Mouse (Mus musculus): ENCODE results near the gene Tac4. TPM values are rescaled to one million over a fixed set of nuclear protein-coding genes. Genes with fewer than 3 reads are reported as not detected.

The Tac4 gene
- not detected in 2 replicates for polyA plus RNA-seq (2014; fragmentation: Nextera tagmentation; extraction: Ambion mirVana)

- Histone ChIP-seq H3K4me2 (ENCODE audit: low read length) (no peak within 1 kb of the TSS), H3K27ac (ENCODE audit: low read depth, low read length) (no peak within 1 kb of the TSS), H3K4me1 (ENCODE audit: control insufficient read depth, insufficient read depth, low read length) (peaks cover 10% of the 10 kb centered on the region), H3K4me3 (ENCODE audit: low read depth, low read length) (no peak within 1 kb of the TSS), H3K36me3 (ENCODE audit: control insufficient read depth, insufficient read depth, low read length) (no peaks in the 10 kb centered on the region), H3K27me3 (replicated peaks; ENCODE audit: control insufficient read depth, insufficient read depth, low read length) (no peaks in the 10 kb centered on the region), H3K9ac (ENCODE audit: low read length) (no peak within 1 kb of the TSS), H3K9me3 (replicated peaks; ENCODE audit: control insufficient read depth, low read length) (no peaks in the 10 kb centered on the region)
- ATAC-seq (no peak), DNase-seq (ENCODE audit: low spot score) (no peak)
- 68% methylated on average over 5 of the region's 5 CpGs for WGBS
Measured at GRCm38 (mm10) chr11:95261178-95261751, at the start of gene Tac4. Gene Tac4 (plus strand): TSS chr11:95261529.

GRCm38 (mm10) chr11:95213607-95214006 lies 47.7 kb upstream of the Tac4 start:
- no peak for ATAC-seq
- Histone ChIP-seq H3K27ac (ENCODE audit: low read depth, low read length) (no peak overlapping the region), H3K9me3 (replicated peaks; ENCODE audit: control insufficient read depth, low read length) (no peaks in the 10 kb centered on the region), H3K4me1 (ENCODE audit: control insufficient read depth, insufficient read depth, low read length) (0 out of 2 replicates have a peak, but pooled peaks cover 9% of the 10 kb centered on the region), H3K9ac (ENCODE audit: low read length) (no peak overlapping the region), H3K36me3 (ENCODE audit: control insufficient read depth, insufficient read depth, low read length) (no peaks in the 10 kb centered on the region), H3K4me2 (ENCODE audit: low read length) (no peak overlapping the region), H3K27me3 (replicated peaks; ENCODE audit: control insufficient read depth, insufficient read depth, low read length) (no peaks in the 10 kb centered on the region), H3K4me3 (ENCODE audit: low read depth, low read length) (no peak overlapping the region)
- 28% methylated on average over 6 of the region's 6 CpGs for WGBS
- no peak for DNase-seq (ENCODE audit: low spot score)

- 3% methylated on average over 5 of the region's 5 CpGs for WGBS
- ATAC-seq = no peak
- no peaks in the 10 kb centered on the region for H3K36me3 ChIP-seq (ENCODE audit: control insufficient read depth, insufficient read depth, low read length)
- no peak overlapping the region for H3K4me3 ChIP-seq (ENCODE audit: low read depth, low read length)
- H3K27me3 ChIP-seq (replicated peaks; ENCODE audit: control insufficient read depth, insufficient read depth, low read length) = no peaks in the 10 kb centered on the region
- H3K4me2 ChIP-seq (ENCODE audit: low read length) = no peak overlapping the region
- no peak for DNase-seq (ENCODE audit: low spot score)
- H3K27ac ChIP-seq (ENCODE audit: low read depth, low read length) = no peak overlapping the region
- 0 out of 2 replicates have a peak, but pooled peaks cover 9% of the 10 kb centered on the region for H3K4me1 ChIP-seq (ENCODE audit: control insufficient read depth, insufficient read depth, low read length)
- no peaks in the 10 kb centered on the region for H3K9me3 ChIP-seq (replicated peaks; ENCODE audit: control insufficient read depth, low read length)
- no peak overlapping the region for H3K9ac ChIP-seq (ENCODE audit: low read length)
Measured at GRCm38 (mm10) chr11:95214305-95214704, 47.0 kb upstream of the Tac4 start.

- Histone ChIP-seq H3K4me3 (ENCODE audit: low read depth, low read length) (no peak overlapping the region), H3K4me1 (ENCODE audit: control insufficient read depth, insufficient read depth, low read length) (no peaks in the 10 kb centered on the region), H3K36me3 (ENCODE audit: control insufficient read depth, insufficient read depth, low read length) (no peaks in the 10 kb centered on the region), H3K4me2 (ENCODE audit: low read length) (no peak overlapping the region), H3K9me3 (replicated peaks; ENCODE audit: control insufficient read depth, low read length) (no peaks in the 10 kb centered on the region), H3K27me3 (replicated peaks; ENCODE audit: control insufficient read depth, insufficient read depth, low read length) (no peaks in the 10 kb centered on the region), H3K9ac (ENCODE audit: low read length) (no peak overlapping the region), H3K27ac (ENCODE audit: low read depth, low read length) (no peak overlapping the region)
- no peak for ATAC-seq
- WGBS = 69% methylated on average over 3 of the region's 3 CpGs
- DNase-seq (ENCODE audit: low spot score) = no peak
Measured at GRCm38 (mm10) chr11:95216193-95216592, 45.1 kb upstream of the Tac4 start.

- ATAC-seq = no peak
- Histone ChIP-seq H3K27ac (ENCODE audit: low read depth, low read length) (no peak overlapping the region), H3K27me3 (replicated peaks; ENCODE audit: control insufficient read depth, insufficient read depth, low read length) (peaks cover 10% of the 10 kb centered on the region), H3K9me3 (replicated peaks; ENCODE audit: control insufficient read depth, low read length) (no peaks in the 10 kb centered on the region), H3K36me3 (ENCODE audit: control insufficient read depth, insufficient read depth, low read length) (no peaks in the 10 kb centered on the region), H3K4me3 (ENCODE audit: low read depth, low read length) (no peak overlapping the region), H3K4me1 (ENCODE audit: control insufficient read depth, insufficient read depth, low read length) (no peaks in the 10 kb centered on the region), H3K4me2 (ENCODE audit: low read length) (no peak overlapping the region), H3K9ac (ENCODE audit: low read length) (no peak overlapping the region)
- DNase-seq (ENCODE audit: low spot score) = no peak
- WGBS = 49% methylated on average over 8 of the region's 8 CpGs
Measured at GRCm38 (mm10) chr11:95219111-95219510, 42.2 kb upstream of the Tac4 start.

- 1% methylated on average over 31 of the region's 31 CpGs for WGBS
Measured at GRCm38 (mm10) chr11:95223473-95223872, 37.9 kb upstream of the Tac4 start.

GRCm38 (mm10) chr11:95224124-95224893 lies 37.0 kb upstream of the Tac4 start:
- no peaks in the 10 kb centered on the region for H3K4me1 ChIP-seq (ENCODE audit: control insufficient read depth, insufficient read depth, low read length)
- H3K9ac ChIP-seq (ENCODE audit: low read length) = peak overlapping the region; percentile 50; the same call in 1 of the 2 replicates
- ATAC-seq (no peak), DNase-seq (ENCODE audit: low spot score) (no peak)
- no peaks in the 10 kb centered on the region for H3K36me3 ChIP-seq (ENCODE audit: control insufficient read depth, insufficient read depth, low read length)
- H3K27me3 ChIP-seq (replicated peaks; ENCODE audit: control insufficient read depth, insufficient read depth, low read length) = peaks cover 27% of the 10 kb centered on the region
- no peaks in the 10 kb centered on the region for H3K9me3 ChIP-seq (replicated peaks; ENCODE audit: control insufficient read depth, low read length)
- no peak overlapping the region for H3K27ac ChIP-seq (ENCODE audit: low read depth, low read length)
- peak overlapping the region; percentile 63 for H3K4me2 ChIP-seq (ENCODE audit: low read length)
- WGBS = 13% methylated on average over 15 of the region's 15 CpGs
- H3K4me3 ChIP-seq (ENCODE audit: low read depth, low read length) = peak overlapping the region; percentile 29; the same call in 1 of the 2 replicates

More at GRCm38 (mm10) chr11:95223473-95223872, 37.9 kb upstream of the Tac4 start:
- H3K9me3 ChIP-seq (replicated peaks; ENCODE audit: control insufficient read depth, low read length) = no peaks in the 10 kb centered on the region
- H3K4me1 ChIP-seq (ENCODE audit: control insufficient read depth, insufficient read depth, low read length) = no peaks in the 10 kb centered on the region
- no peak overlapping the region for H3K27ac ChIP-seq (ENCODE audit: low read depth, low read length)
- H3K27me3 ChIP-seq (replicated peaks; ENCODE audit: control insufficient read depth, insufficient read depth, low read length) = peaks cover 27% of the 10 kb centered on the region
- peak overlapping the region; percentile 29 for H3K4me3 ChIP-seq (ENCODE audit: low read depth, low read length)
- H3K36me3 ChIP-seq (ENCODE audit: control insufficient read depth, insufficient read depth, low read length) = no peaks in the 10 kb centered on the region
- peak overlapping the region; percentile 50 for H3K9ac ChIP-seq (ENCODE audit: low read length)
- ATAC-seq (no peak), DNase-seq (ENCODE audit: low spot score) (peak; percentile 47)
- peak overlapping the region; percentile 63 for H3K4me2 ChIP-seq (ENCODE audit: low read length)

- DNase-seq (ENCODE audit: low spot score) (no peak), ATAC-seq (no peak)
- Histone ChIP-seq H3K9me3 (replicated peaks; ENCODE audit: control insufficient read depth, low read length) (no peaks in the 10 kb centered on the region), H3K9ac (ENCODE audit: low read length) (no peak overlapping the region), H3K4me2 (ENCODE audit: low read length) (no peak overlapping the region), H3K4me3 (ENCODE audit: low read depth, low read length) (no peak overlapping the region), H3K4me1 (ENCODE audit: control insufficient read depth, insufficient read depth, low read length) (no peaks in the 10 kb centered on the region), H3K36me3 (ENCODE audit: control insufficient read depth, insufficient read depth, low read length) (no peaks in the 10 kb centered on the region), H3K27me3 (replicated peaks; ENCODE audit: control insufficient read depth, insufficient read depth, low read length) (peaks cover 27% of the 10 kb centered on the region), H3K27ac (ENCODE audit: low read depth, low read length) (no peak overlapping the region)
- 24% methylated on average over 7 of the region's 7 CpGs for WGBS
Measured at GRCm38 (mm10) chr11:95225448-95225847, 35.9 kb upstream of the Tac4 start.

- H3K36me3 ChIP-seq (ENCODE audit: control insufficient read depth, insufficient read depth, low read length) = no peaks in the 10 kb centered on the region
- H3K9ac ChIP-seq (ENCODE audit: low read length) = no peak overlapping the region
- DNase-seq (ENCODE audit: low spot score) = no peak
- WGBS = 61% methylated on average over 5 of the region's 5 CpGs
- H3K9me3 ChIP-seq (replicated peaks; ENCODE audit: control insufficient read depth, low read length) = no peaks in the 10 kb centered on the region
- H3K4me2 ChIP-seq (ENCODE audit: low read length) = no peak overlapping the region
- H3K4me1 ChIP-seq (ENCODE audit: control insufficient read depth, insufficient read depth, low read length) = 0 out of 2 replicates have a peak, but pooled peaks cover 3% of the 10 kb centered on the region
- H3K27ac ChIP-seq (ENCODE audit: low read depth, low read length) = no peak overlapping the region
- peaks cover 27% of the 10 kb centered on the region for H3K27me3 ChIP-seq (replicated peaks; ENCODE audit: control insufficient read depth, insufficient read depth, low read length)
- no peak for ATAC-seq
- no peak overlapping the region for H3K4me3 ChIP-seq (ENCODE audit: low read depth, low read length)
Measured at GRCm38 (mm10) chr11:95227467-95227866, 33.9 kb upstream of the Tac4 start.
